Mouse (Mus musculus) hindbrain, embryonic 14.5 days (tissue): ENCODE measurements around the gene Acot13. TPM values are rescaled to one million over a fixed set of nuclear protein-coding genes. Genes with fewer than 3 reads are reported as not detected.
"Not testable (repeated sequence)": the region's sequence is repeated elsewhere in the genome, so short reads cannot be mapped to it uniquely, and the experiment has no call there.

ENCODE experiments used
- ATAC-seq: fragments of 200-750 bp; cut with Nextera tagmentation; 2 replicates; pipeline ENCODE4 v1.8.0; 2017; ENCODE audit warnings: moderate number of reproducible peaks, mild to moderate bottlenecking, moderate TSS enrichment, moderate library complexity; ENCODE audit not compliant: low FRiP score
- DNase-seq: peaks from one replicate; pipeline ENCODE4 v3.0.0-alpha.2; 2015; ENCODE audit warnings: low spot score
- H3K27ac ChIP-seq: fragments of 300-500 bp; sonication (generic); 2 replicates; pipeline ENCODE4 v1.5.1; 2014; ENCODE audit warnings: mild to moderate bottlenecking, moderate library complexity
- H3K27me3 ChIP-seq: fragments of 300-500 bp; sonication (generic); 2 replicates; pipeline ENCODE4 v1.6.1; 2014; ENCODE audit warnings: mild to moderate bottlenecking, low read length, mixed read lengths; ENCODE audit not compliant: control insufficient read depth, insufficient read depth
- H3K36me3 ChIP-seq: fragments of 300-500 bp; sonication (generic); replicated peaks from 2 replicates; pipeline ENCODE4 v1.6.1; 2014; ENCODE audit not compliant: control insufficient read depth, insufficient read depth
- H3K4me1 ChIP-seq: fragments of 300-500 bp; sonication (generic); replicated peaks from 2 replicates; pipeline ENCODE4 v1.6.1; 2014; ENCODE audit warnings: antibody characterized with exemption, low read length, mixed read lengths; ENCODE audit not compliant: control insufficient read depth, insufficient read depth
- H3K4me2 ChIP-seq: fragments of 300-500 bp; sonication (generic); replicated peaks from 2 replicates; pipeline ENCODE4 v1.6.1; 2014; ENCODE audit warnings: mild to moderate bottlenecking, moderate library complexity
- H3K4me3 ChIP-seq: fragments of 300-500 bp; sonication (generic); replicated peaks from 2 replicates; pipeline ENCODE4 v1.5.1; 2014; ENCODE audit warnings: mild to moderate bottlenecking, low read length
- H3K9ac ChIP-seq: fragments of 300-500 bp; sonication (generic); 2 replicates; pipeline ENCODE4 v1.6.1; 2014
- H3K9me3 ChIP-seq: fragments of 300-500 bp; sonication (generic); 2 replicates; pipeline ENCODE4 v1.6.1; 2016; ENCODE audit warnings: low read length; ENCODE audit not compliant: control insufficient read depth
- WGBS: fragments of 180-500 bp; shearing (Covaris S2); extraction: QIAGEN DNeasy Blood & Tissue Kit; methylation state at CpG from one replicate; pipeline ENCODE4 v1.1.7; 2014; 5-methylcytosine and 5-hydroxymethylcytosine counted together
- polyA plus RNA-seq: library from polyadenylated mRNA; unstranded; fragments of >200 nt; fragmentation: Nextera tagmentation; extraction: Ambion mirVana; gene quantifications from 2 replicates; pipeline ENCODE4 v1.2.1, GENCODE M21; 2014

Acot13 gene
- polyA plus RNA-seq, 1 experiment from 2014 or later = 55.6 TPM

- no peak for ATAC-seq
- no peak for DNase-seq
- Histone ChIP-seq H3K4me3 (no peak overlapping the region), H3K4me1 (0 out of 2 replicates have a peak, but pooled peaks cover 4% of the 10 kb centered on the region), H3K4me2 (no peak overlapping the region), H3K9me3 (no peaks in the 10 kb centered on the region), H3K27ac (no peak overlapping the region), H3K27me3 (no peaks in the 10 kb centered on the region), H3K36me3 (no peaks in the 10 kb centered on the region), H3K9ac (no peak overlapping the region)
- 85% methylated on average over 2 of the region's 2 CpGs for WGBS
Measured at GRCm38 (mm10) chr13:24778026-24778425, 53.3 kb downstream of the Acot13 start.

- H3K27me3 ChIP-seq = no peaks in the 10 kb centered on the region
- no peak for ATAC-seq
- H3K4me1 ChIP-seq = no peaks in the 10 kb centered on the region
- H3K36me3 ChIP-seq = no peaks in the 10 kb centered on the region
- no peak overlapping the region for H3K27ac ChIP-seq
- H3K4me2 ChIP-seq = no peak overlapping the region
- no peaks in the 10 kb centered on the region for H3K9me3 ChIP-seq
- H3K4me3 ChIP-seq = no peak overlapping the region
- 57% methylated on average over 7 of the region's 7 CpGs for WGBS
- H3K9ac ChIP-seq = no peak overlapping the region
- peak; percentile 72 for DNase-seq
Measured at GRCm38 (mm10) chr13:24776146-24776844, 55.0 kb downstream of the Acot13 start.

GRCm38 (mm10) chr13:24771482-24771881, 59.9 kb downstream of the Acot13 start:
- not testable (repeated sequence) for ATAC-seq, H3K9ac ChIP-seq, H3K9me3 ChIP-seq, H3K27me3 ChIP-seq, DNase-seq, H3K36me3 ChIP-seq, H3K4me1 ChIP-seq, H3K4me3 ChIP-seq, H3K4me2 ChIP-seq, H3K27ac ChIP-seq
- 97% methylated on average over 9 of the region's 10 CpGs for WGBS

Other genes starting within 250 kb of the Acot13 start
- gene Ripor2, start 249.4 kb downstream of the Acot13 start, polyA plus RNA-seq = 21.9 and 25.9 TPM in 2 replicates
- gene Armh2, start 90.3 kb downstream of the Acot13 start, polyA plus RNA-seq = not detected in 2 replicates
- 20.6 and 22.1 TPM in 2 replicates for gene Gmnn, start 69.6 kb downstream of the Acot13 start, polyA plus RNA-seq
- gene BC005537, start 29.9 kb downstream of the Acot13 start, polyA plus RNA-seq = 40.8 and 43.7 TPM in 2 replicates
- 34.7 and 37.5 TPM in 2 replicates for gene Tdp2, start 139 bp upstream of the Acot13 start, polyA plus RNA-seq
- gene D130043K22Rik, start 13.6 kb upstream of the Acot13 start, polyA plus RNA-seq = 5.5 and 8.0 TPM in 2 replicates
- 15.8 and 16.5 TPM in 2 replicates for gene Aldh5a1, start 106.1 kb upstream of the Acot13 start, polyA plus RNA-seq
- 2.8 and 3.8 TPM in 2 replicates for gene Gpld1, start 111.6 kb upstream of the Acot13 start, polyA plus RNA-seq
- 26.6 and 28.9 TPM in 2 replicates for gene Mrs2, start 188.8 kb upstream of the Acot13 start, polyA plus RNA-seq
- 3.9 TPM in 2 replicates for gene Dcdc2a, start 224.5 kb upstream of the Acot13 start, polyA plus RNA-seq